In the genomic region with DNA sequence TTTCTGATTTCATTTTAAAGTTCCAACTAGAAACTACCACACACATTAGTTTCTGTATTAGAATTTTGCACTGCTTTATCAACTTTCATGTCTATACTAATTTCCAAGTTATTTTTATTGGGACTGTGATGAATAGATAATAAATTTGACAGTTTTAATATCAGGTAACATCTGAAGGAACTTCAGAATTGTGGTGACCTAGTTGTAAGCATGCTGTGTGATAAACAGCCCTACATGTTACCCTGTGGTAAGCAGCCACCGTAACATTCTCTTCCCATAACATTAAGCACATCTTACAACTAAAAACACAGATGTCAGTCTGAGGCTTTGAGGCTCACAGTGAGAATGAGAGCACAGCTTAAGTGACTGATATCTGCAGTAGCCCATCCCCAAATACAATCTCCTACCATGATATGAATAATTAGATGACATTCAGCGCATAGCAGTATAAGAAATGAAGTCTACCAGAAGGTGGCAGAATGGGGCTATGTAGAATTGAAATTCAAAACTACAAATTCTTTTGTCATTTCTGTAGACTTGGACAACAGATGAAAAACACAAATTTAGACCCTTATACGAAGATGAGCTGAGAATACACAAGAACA, we compare ENCODE assay signal across 13 mouse cellular contexts. TPM values are rescaled to one million over a fixed set of nuclear protein-coding genes. Genes with fewer than 3 reads are reported as not detected.
DNase-seq lines count a peak whose midpoint lies in the region; ATAC-seq and TF ChIP-seq lines count a peak whose summit lies in the region.
"Had no signal": no experiment of that assay in that cellular context is flagged by ENCODE, and none has a peak within 500 bp of the region (broad histone marks: within the 10 kb centered on the region; RNA-seq: fewer than 3 reads in every experiment).

No protein-coding gene starts in this region.

- no peaks in the 10 kb centered on the region for H3K9me3 ChIP-seq in embryonic facial prominence, embryonic 14.5 days (ENCODE audit: control insufficient read depth, low read length)
- no peaks in the 10 kb centered on the region for H3K9me3 ChIP-seq in embryonic facial prominence, embryonic 10.5 days
- H3K9me3 ChIP-seq in kidney, postnatal 0 days (replicated peaks; ENCODE audit: low read length) = no peaks in the 10 kb centered on the region
- H3K9me3 ChIP-seq in kidney, embryonic 15.5 days (replicated peaks) = no peaks in the 10 kb centered on the region
- H3K9me3 ChIP-seq: hindbrain, embryonic 10.5 days; limb, embryonic 13.5 days; midbrain, embryonic 10.5 days had no signal

- ATAC-seq in embryonic facial prominence, embryonic 14.5 days (ENCODE audit: low read depth) = no peak
- ATAC-seq in kidney, postnatal 0 days (replicated peaks; ENCODE audit: low FRiP score, low read depth) = no peak
- ATAC-seq in kidney, embryonic 15.5 days (replicated peaks; ENCODE audit: low FRiP score) = no peak
- ATAC-seq in common myeloid progenitor, adult 5-6 weeks (replicated peaks; ENCODE audit: low read depth, poor library complexity, severe bottlenecking) = peak; percentile 72
- ATAC-seq in activated CD4-positive, CD25-positive, alpha-beta regulatory T cell, adult 4 months = no peak

- no peaks in the 10 kb centered on the region for H3K4me1 ChIP-seq in embryonic facial prominence, embryonic 14.5 days (ENCODE audit: control insufficient read depth, insufficient read depth, low read length)
- no peaks in the 10 kb centered on the region for H3K4me1 ChIP-seq in embryonic facial prominence, embryonic 10.5 days
- no peaks in the 10 kb centered on the region for H3K4me1 ChIP-seq in kidney, postnatal 0 days (replicated peaks; ENCODE audit: insufficient read depth, low read length)
- no peaks in the 10 kb centered on the region for H3K4me1 ChIP-seq in kidney, embryonic 15.5 days
- H3K4me1 ChIP-seq: hindbrain, embryonic 10.5 days; limb, embryonic 13.5 days; midbrain, embryonic 10.5 days had no signal

- DNase-seq in embryonic facial prominence, embryonic 14.5 days (ENCODE audit: low spot score) = peak; percentile 7
- DNase-seq in embryonic facial prominence, embryonic 10.5 days (ENCODE audit: low spot score) = no peak
- DNase-seq in kidney, postnatal 0 days (ENCODE audit: low spot score) = no peak
- peak; percentile 53 for DNase-seq in 3T3-L1 (ENCODE audit: low read depth, low spot score)
- no peak for DNase-seq in embryo, embryonic 10 days (ENCODE audit: low spot score)
- DNase-seq: adrenal gland, adult 8-10 months; layer of hippocampus, postnatal 36 days had no signal

- H3K4me3 ChIP-seq in embryonic facial prominence, embryonic 14.5 days (ENCODE audit: low read depth, low read length) = no peak overlapping the region
- H3K4me3 ChIP-seq in embryonic facial prominence, embryonic 10.5 days = no peak overlapping the region
- no peak overlapping the region for H3K4me3 ChIP-seq in kidney, postnatal 0 days (replicated peaks; ENCODE audit: low read depth, low read length)
- H3K4me3 ChIP-seq in kidney, embryonic 15.5 days (replicated peaks) = no peak overlapping the region
- H3K4me3 ChIP-seq: hindbrain, embryonic 10.5 days; limb, embryonic 13.5 days; midbrain, embryonic 10.5 days had no signal

- WGBS in embryonic facial prominence, embryonic 14.5 days = 78% methylated on average over 3 of the region's 3 CpGs
- 88% methylated on average over 3 of the region's 3 CpGs for WGBS in embryonic facial prominence, embryonic 10.5 days
- WGBS in kidney, postnatal 0 days = 83% methylated on average over 3 of the region's 3 CpGs
- WGBS in kidney, embryonic 15.5 days = 91% methylated on average over 3 of the region's 3 CpGs

- 0 out of 2 replicates have a peak, but pooled peaks cover 8% of the 10 kb centered on the region for H3K36me3 ChIP-seq in embryonic facial prominence, embryonic 14.5 days (ENCODE audit: control insufficient read depth, insufficient read depth, low read length)
- peaks cover 19% of the 10 kb centered on the region for H3K36me3 ChIP-seq in embryonic facial prominence, embryonic 10.5 days (replicated peaks)
- H3K36me3 ChIP-seq in kidney, postnatal 0 days (ENCODE audit: insufficient read depth, low read length) = no peaks in the 10 kb centered on the region
- no peaks in the 10 kb centered on the region for H3K36me3 ChIP-seq in kidney, embryonic 15.5 days

- no peak overlapping the region for H3K4me2 ChIP-seq in embryonic facial prominence, embryonic 14.5 days (ENCODE audit: low read depth, low read length)
- H3K4me2 ChIP-seq in kidney, postnatal 0 days (ENCODE audit: low read length) = no peak overlapping the region
- no peak overlapping the region for H3K4me2 ChIP-seq in kidney, embryonic 15.5 days
- H3K4me2 ChIP-seq: limb, embryonic 13.5 days had no signal

- H3K9ac ChIP-seq in embryonic facial prominence, embryonic 14.5 days (ENCODE audit: low read depth, low read length) = no peak overlapping the region
- H3K9ac ChIP-seq in kidney, postnatal 0 days (ENCODE audit: low read depth, low read length) = no peak overlapping the region
- no peak overlapping the region for H3K9ac ChIP-seq in kidney, embryonic 15.5 days
- H3K9ac ChIP-seq: limb, embryonic 13.5 days had no signal

- H3K27me3 ChIP-seq in embryonic facial prominence, embryonic 14.5 days (replicated peaks; ENCODE audit: control insufficient read depth, insufficient read depth, low read length) = no peaks in the 10 kb centered on the region
- H3K27me3 ChIP-seq in embryonic facial prominence, embryonic 10.5 days (replicated peaks; ENCODE audit: low read depth, poor library complexity, severe bottlenecking) = no peaks in the 10 kb centered on the region
- H3K27me3 ChIP-seq in kidney, postnatal 0 days (ENCODE audit: insufficient read depth, low read length) = no peaks in the 10 kb centered on the region
- H3K27me3 ChIP-seq in kidney, embryonic 15.5 days = no peaks in the 10 kb centered on the region
- H3K27me3 ChIP-seq: limb, embryonic 13.5 days had no signal

- TF ChIP-seq CTCF in kidney, postnatal 0 days (IDR thresholded peaks at IDR 0.05; ENCODE audit: low read depth) = peak; percentile 66

- H3K27ac ChIP-seq in embryonic facial prominence, embryonic 14.5 days (replicated peaks; ENCODE audit: low read depth, low read length) = no peak overlapping the region
- H3K27ac ChIP-seq in embryonic facial prominence, embryonic 10.5 days (replicated peaks) = no peak overlapping the region
- no peak overlapping the region for H3K27ac ChIP-seq in kidney, postnatal 0 days
- H3K27ac ChIP-seq in kidney, embryonic 15.5 days = no peak overlapping the region
- H3K27ac ChIP-seq: hindbrain, embryonic 10.5 days; limb, embryonic 13.5 days; midbrain, embryonic 10.5 days had no signal

RNA-seq across cellular contexts. Expression of gene Prkacb, which starts 20.5 kb away (rescaled TPM):
- 69.1 and 72.9 TPM in 2 replicates for polyA plus RNA-seq in embryonic facial prominence, embryonic 14.5 days (2014; fragmentation: Nextera tagmentation; extraction: Ambion mirVana)
- 64.3 and 67.6 TPM in 2 replicates for polyA plus RNA-seq in embryonic facial prominence, embryonic 10.5 days (2016; fragmentation: Nextera tagmentation; extraction: Ambion mirVana)
- polyA plus RNA-seq in kidney, postnatal 0 days (2015; fragmentation: Nextera tagmentation; extraction: Ambion mirVana) = 48.0 and 52.4 TPM in 2 replicates
- 60.9 and 62.5 TPM in 2 replicates for polyA plus RNA-seq in kidney, embryonic 15.5 days (2015; fragmentation: Nextera tagmentation; extraction: Ambion mirVana)
- total RNA-seq in common myeloid progenitor, adult 5-6 weeks (2017) = 101 and 102 TPM in 2 replicates
- 100 to 1,000 TPM; 127 to 144 TPM for polyA plus RNA-seq in activated CD4-positive, CD25-positive, alpha-beta regulatory T cell, adult 4 months (2017; shearing (Covaris generic))

RNA-seq across cellular contexts. Expression of gene Ttll7, which starts 59.9 kb away (rescaled TPM):
- polyA plus RNA-seq in embryonic facial prominence, embryonic 14.5 days (2014; fragmentation: Nextera tagmentation; extraction: Ambion mirVana) = 5.7 and 5.8 TPM in 2 replicates
- polyA plus RNA-seq in embryonic facial prominence, embryonic 10.5 days (2016; fragmentation: Nextera tagmentation; extraction: Ambion mirVana) = 4.8 and 6.3 TPM in 2 replicates
- polyA plus RNA-seq in kidney, postnatal 0 days (2015; fragmentation: Nextera tagmentation; extraction: Ambion mirVana) = 1.5 and 1.7 TPM in 2 replicates
- 1.5 and 1.8 TPM in 2 replicates for polyA plus RNA-seq in kidney, embryonic 15.5 days (2015; fragmentation: Nextera tagmentation; extraction: Ambion mirVana)
- total RNA-seq in common myeloid progenitor, adult 5-6 weeks (2017) = 0.09 TPM in 1 of 2 replicates, not detected in the other
- polyA plus RNA-seq in activated CD4-positive, CD25-positive, alpha-beta regulatory T cell, adult 4 months (2017; shearing (Covaris generic)) = not detected

Comparison
In these comparisons a context has a peak if more than half of its experiments do, and no peak if none do; other contexts are left out.
1. DNase-seq: peak in embryonic facial prominence, embryonic 14.5 days (single experiment) and 3T3-L1 (single experiment); none in embryonic facial prominence, embryonic 10.5 days (single experiment), kidney, postnatal 0 days (single experiment) and embryo, embryonic 10 days (single experiment).